Mouse (Mus musculus) urinary bladder, postnatal 25 days (tissue): ENCODE results near the gene Slc12a5.

Source experiments
- DNase-seq: peaks from one replicate; pipeline ENCODE4 v3.0.0; 2022; ENCODE audit warnings: low spot score

The Slc12a5 gene

GRCm38 (mm10) chr2:164947506-164947905 lies 13.1 kb upstream of the Slc12a5 start:
- DNase-seq: no peak

- DNase-seq: no peak
Measured at GRCm38 (mm10) chr2:164947930-164948329, 12.7 kb upstream of the Slc12a5 start.

- DNase-seq: no peak
Measured at GRCm38 (mm10) chr2:164948962-164949361, 11.6 kb upstream of the Slc12a5 start.

GRCm38 (mm10) chr2:164950501-164950900 lies 10.1 kb upstream of the Slc12a5 start:
- DNase-seq: no peak

DNA sequence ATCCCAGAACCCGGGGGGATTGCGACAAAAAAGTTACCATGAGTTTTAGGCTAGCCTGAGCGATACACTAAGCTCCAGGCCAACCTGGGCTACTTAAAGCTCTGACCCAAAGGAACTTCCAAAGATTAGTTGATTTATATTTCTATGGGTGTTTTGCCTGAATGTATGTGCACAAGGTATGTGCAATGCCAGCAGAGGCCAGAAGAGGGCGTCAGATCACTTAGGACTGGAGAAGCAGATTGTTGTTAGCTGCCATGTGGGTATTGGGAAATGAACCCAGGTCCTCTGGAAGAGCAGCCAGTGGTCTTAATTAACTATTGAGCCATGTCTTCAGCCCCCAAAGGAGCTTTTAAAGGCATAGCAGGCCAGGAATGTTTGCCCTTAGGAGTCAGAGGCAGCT lies 8.9 kb upstream of the Slc12a5 start:
- no peak for DNase-seq

DNA sequence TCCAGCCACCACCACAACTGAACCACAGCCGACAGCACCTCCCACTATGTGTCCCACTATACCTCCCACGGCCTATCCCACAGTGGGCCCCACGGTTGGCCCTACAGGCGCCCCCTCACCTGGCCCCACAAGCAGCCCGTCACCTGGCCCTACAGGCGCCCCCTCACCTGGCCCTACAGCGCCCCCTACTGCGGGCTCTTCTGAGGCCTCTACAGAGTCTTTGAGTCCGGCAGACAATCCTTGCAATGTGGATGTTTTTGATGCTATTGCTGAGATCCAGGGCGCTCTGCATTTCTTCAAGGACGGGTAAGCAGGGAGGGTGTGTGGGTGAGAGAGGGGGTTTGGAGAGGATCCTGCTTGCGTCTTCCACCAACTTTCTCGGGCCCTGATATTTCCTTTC lies 8.2 kb upstream of the Slc12a5 start:
- DNase-seq: no peak

GRCm38 (mm10) chr2:164953224-164953623 lies 7.4 kb upstream of the Slc12a5 start:
- peak; percentile 79 for DNase-seq

DNA sequence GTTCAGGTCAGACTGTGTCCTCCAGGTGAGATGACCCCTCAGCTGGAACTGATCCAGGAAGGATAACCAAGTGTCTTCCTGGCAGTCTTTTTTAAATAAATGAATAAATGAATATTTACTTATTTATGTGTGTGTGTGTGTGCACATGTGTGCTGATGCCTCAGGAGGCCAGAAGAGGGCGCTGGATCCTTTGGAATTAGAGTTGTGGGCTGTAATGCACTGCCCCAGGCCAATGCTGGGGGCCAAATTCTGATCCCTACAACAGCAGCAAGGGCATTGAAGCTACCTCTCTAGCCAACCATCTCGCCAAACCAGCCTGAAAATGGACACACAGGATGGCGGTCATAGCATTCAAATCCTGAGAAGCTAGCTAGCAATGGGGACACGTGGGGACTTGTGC lies 4.9 kb upstream of the Slc12a5 start:
- DNase-seq: no peak

- no peak for DNase-seq
Measured at GRCm38 (mm10) chr2:164956195-164956594, 4.4 kb upstream of the Slc12a5 start.

DNA sequence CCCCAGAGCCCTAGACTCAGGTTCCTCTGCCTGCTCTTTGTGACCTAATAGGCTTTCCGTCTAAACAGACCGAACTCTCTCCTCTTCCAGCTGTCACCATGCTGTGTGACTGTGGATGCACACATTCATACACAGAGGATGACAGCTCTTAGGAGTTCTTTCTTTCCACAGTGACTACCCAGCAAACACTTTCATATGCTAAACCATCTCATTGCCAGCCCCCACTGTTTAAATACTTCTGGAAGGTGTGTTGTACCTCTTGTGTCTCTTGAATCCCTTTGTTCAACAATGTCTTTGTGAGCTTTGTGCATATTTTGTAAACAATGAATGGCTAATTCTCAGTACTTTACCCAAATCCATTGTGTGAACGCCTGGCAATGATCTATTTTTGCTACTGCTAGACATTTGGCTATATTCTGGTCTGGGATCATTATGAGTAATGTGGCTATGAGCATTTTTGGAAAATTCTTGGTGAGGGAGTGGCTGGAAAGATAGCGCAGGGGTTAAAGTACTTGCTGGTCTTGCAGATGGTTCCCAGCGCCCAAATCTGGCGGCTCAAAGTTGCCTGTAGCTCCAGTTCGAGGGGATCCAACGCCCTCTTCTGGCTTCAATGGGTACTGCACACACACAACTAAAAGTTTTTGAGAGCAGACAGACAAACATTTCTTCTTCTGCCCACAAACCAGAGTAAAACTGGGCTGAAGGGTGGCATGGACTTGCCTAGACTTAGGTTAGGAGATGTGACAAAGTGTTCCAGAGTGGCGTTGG lies 2.9 kb upstream of the Slc12a5 start:
- no peak for DNase-seq

- DNase-seq: peak; percentile 52
Measured at GRCm38 (mm10) chr2:164961506-164962182, 1.0 kb downstream of the Slc12a5 start.

DNA sequence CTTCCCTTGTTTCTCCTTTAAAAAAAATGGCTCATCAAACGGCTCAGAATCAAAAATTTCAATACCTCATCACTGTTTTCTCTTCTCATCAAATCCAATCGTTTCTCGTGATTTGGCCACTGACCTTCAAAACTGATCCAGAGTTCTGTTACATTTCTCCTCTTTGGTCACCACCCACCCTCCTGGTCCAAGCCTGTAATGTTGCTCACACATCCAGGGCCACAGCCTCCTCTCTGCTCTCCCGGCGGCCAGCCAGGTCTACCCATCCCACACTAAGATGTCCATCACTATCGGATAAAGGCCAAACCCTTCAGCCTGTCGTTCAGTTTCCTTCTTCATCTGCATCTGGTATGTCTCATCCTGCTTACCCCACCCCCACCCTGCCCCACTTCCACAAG lies 1.6 kb downstream of the Slc12a5 start:
- no peak for DNase-seq

GRCm38 (mm10) chr2:164964242-164964894 lies 3.8 kb downstream of the Slc12a5 start:
- DNase-seq: no peak

GRCm38 (mm10) chr2:164964981-164965380 lies 4.4 kb downstream of the Slc12a5 start:
- DNase-seq: no peak

- peak; percentile 35 for DNase-seq
Measured at GRCm38 (mm10) chr2:164966381-164966780, 5.8 kb downstream of the Slc12a5 start.

DNA sequence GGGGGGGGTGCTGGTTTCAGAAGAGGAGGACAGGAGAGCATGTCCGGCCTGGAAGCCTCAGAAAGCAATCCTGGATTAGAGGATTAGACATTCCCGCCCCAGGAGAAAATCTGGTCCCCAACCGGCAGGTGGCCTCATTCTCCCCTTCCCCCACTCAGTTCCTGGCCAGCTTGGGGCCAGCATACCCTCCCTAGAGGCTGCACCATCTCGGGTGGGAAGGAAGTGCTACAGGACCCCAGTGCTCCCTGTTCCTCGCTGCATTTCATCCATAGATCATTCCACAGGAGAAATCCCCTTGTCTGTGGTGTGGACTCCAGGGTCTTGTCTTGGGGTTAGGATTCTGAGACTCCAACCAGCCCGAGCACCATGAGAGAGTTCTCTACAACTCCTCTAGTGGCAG lies 6.6 kb downstream of the Slc12a5 start:
- no peak for DNase-seq

DNA sequence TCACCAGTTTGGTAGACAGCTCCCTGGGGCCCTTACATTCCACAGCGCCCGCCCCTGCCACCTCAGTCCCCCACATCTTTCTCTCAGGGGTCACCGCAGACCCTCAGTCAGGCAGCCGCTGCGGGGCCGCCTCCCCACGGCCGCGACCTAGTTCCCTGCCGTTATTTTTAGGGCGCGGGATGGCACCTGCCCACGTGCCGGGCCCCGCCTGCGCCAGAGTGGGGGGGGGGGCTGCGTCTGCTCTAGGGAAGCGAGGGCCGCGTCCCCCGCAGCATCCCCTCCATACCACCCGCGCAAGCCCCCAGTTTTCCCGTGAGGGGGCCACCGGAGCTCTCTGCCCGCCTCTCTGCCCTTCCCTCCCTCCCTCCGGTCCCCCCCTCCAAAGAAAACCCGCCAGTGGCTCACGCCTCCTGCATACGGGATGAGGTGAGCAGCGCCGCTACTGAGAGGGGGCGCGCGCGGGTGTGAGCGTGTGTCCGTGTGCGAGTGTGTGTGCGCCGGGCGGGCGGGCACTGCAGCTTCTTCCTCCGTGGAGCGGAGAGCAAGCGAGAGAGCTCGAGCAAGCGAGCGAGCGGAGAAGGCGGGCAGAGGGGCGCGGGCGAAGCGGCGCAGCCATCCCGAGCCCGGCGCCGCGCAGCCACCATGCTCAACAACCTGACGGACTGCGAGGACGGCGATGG lies 7.3 kb downstream of the Slc12a5 start:
- DNase-seq: no peak

DNA sequence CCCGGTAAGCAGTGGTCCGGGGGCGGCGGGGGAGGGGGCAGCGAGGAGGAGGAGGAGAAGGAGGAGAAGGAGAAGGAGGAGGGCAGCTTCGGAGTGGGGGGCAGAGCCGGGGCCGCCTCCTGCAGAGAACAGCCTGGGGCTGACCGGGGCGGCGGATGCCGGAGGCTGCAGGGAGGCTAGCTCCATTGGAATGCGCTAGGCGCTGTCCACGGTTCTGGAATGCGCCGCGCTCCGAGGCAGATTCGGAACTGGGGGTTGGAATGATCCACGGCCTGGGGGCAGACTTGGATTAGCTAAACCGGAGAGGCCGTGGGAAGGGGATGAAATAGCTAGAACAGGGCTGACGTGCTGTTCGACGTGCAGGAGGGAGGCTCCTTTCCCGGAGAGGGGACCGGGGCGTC lies 7.8 kb downstream of the Slc12a5 start:
- peak; percentile 69 for DNase-seq

- DNase-seq: no peak
Measured at GRCm38 (mm10) chr2:164969348-164969781, 8.8 kb downstream of the Slc12a5 start.

GRCm38 (mm10) chr2:164970631-164971196 lies 10.1 kb downstream of the Slc12a5 start:
- no peak for DNase-seq

DNA sequence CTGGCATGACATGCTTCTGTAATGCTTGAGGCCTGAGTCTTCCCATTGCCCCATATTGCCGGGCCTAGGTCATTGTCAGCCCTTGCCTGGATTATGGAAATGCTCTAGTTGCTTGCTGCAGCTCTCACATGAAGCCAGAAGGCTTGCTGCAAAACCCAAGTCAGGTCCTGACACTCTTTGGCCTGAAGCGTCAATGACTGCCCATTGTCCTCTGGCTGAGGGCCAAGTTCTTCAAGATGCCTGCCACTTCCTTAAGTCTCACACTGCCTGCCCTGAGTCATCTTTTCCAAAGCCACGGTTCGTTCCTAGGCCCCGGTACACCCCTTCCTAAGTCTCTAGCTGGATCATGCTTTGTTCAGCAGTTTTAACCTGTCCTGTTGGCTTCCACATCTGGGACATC lies 12.0 kb downstream of the Slc12a5 start:
- DNase-seq: no peak

DNA sequence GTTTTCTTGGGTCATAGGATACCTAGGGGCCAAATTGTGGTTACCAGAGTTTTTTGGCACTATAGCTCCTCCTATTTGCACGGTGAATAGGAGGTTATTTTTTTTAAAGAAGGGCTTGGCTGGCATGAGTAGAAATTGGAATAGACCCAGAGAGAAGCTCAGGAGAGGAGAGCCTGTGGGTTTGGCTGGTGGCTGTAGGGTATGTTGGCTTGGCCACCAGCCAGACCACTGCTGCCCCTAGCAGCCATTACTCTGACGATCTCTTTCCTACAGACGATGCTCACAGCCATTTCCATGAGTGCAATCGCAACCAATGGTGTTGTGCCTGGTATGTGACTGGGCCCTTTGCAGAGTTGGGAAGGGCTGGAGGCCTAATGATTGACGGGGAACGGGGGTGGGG lies 15.0 kb downstream of the Slc12a5 start:
- DNase-seq: no peak
